Comparison of ENCODE assay signal across 20 mouse cellular contexts in the genomic region with DNA sequence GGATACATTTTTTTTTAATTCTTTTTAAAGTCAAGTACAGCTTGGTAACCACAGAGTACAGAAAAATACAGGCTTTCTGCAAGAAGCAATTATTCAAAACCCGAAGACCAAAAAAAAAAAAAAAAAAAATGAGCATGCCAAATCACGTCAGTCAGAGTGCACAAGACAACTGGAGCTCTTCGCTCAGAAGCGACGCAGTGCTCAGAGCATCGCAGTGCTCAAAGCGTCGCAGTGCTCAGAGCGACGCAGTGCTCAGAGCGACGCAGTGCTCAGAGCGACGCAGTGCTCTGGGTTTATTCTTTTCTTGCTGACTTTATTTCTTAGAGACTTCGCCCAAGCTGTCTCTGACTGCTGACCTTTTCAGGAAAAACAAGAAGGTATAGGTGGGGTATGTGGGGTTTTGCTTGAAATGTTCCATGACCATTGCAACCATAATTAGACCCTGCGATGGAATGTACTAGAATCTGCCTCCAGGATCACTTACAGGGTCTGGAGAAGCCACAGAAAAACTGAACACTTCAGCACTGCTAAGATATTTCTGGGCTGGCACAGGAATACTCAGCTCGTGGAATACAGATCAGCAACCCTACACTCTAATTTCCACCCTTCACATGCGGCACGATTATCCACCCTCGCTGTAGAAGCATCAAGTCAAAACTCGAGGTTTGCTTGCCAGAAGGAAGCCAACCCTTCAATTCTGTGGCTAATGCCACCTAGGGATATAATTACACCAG.
DNase-seq lines count a peak whose midpoint lies in the region; ATAC-seq and TF ChIP-seq lines count a peak whose summit lies in the region.
"Had no signal": no experiment of that assay in that cellular context is flagged by ENCODE, and none has a peak within 500 bp of the region (broad histone marks: within the 10 kb centered on the region; RNA-seq: fewer than 3 reads in every experiment).

No protein-coding gene starts in this region.

- no peaks in the 10 kb centered on the region for H3K9me3 ChIP-seq in forebrain, postnatal 0 days (ENCODE audit: low read length)
- H3K9me3 ChIP-seq in forebrain, embryonic 11.5 days (ENCODE audit: control insufficient read depth, low read length): no peaks in the 10 kb centered on the region
- H3K9me3 ChIP-seq in midbrain, embryonic 11.5 days (ENCODE audit: control insufficient read depth, low read length): no peaks in the 10 kb centered on the region
- no peaks in the 10 kb centered on the region for H3K9me3 ChIP-seq in midbrain, embryonic 13.5 days
- no peaks in the 10 kb centered on the region for H3K9me3 ChIP-seq in embryonic facial prominence, embryonic 14.5 days (ENCODE audit: control insufficient read depth, low read length)
- no peaks in the 10 kb centered on the region for H3K9me3 ChIP-seq in hindbrain, embryonic 11.5 days (ENCODE audit: control insufficient read depth, low read length)
- H3K9me3 ChIP-seq: hindbrain, embryonic 13.5 days; midbrain, embryonic 12.5 days; neural tube, embryonic 12.5 days had no signal

- H3K27ac ChIP-seq in forebrain, postnatal 0 days (ENCODE audit: low read depth, low read length): no peak overlapping the region
- no peak overlapping the region for H3K27ac ChIP-seq in forebrain, embryonic 11.5 days (ENCODE audit: low read depth, low read length)
- H3K27ac ChIP-seq in midbrain, embryonic 11.5 days (ENCODE audit: low read depth, low read length): no peak overlapping the region
- H3K27ac ChIP-seq in midbrain, embryonic 13.5 days: no peak overlapping the region
- peak overlapping the region; percentile 77 for H3K27ac ChIP-seq in embryonic facial prominence, embryonic 14.5 days (replicated peaks; ENCODE audit: low read depth, low read length)
- H3K27ac ChIP-seq in hindbrain, embryonic 11.5 days (ENCODE audit: low read depth, low read length): no peak overlapping the region
- H3K27ac ChIP-seq: hindbrain, embryonic 13.5 days; midbrain, embryonic 12.5 days; neural tube, embryonic 12.5 days had no signal

- H3K4me3 ChIP-seq in forebrain, postnatal 0 days (ENCODE audit: low read depth, low read length): no peak overlapping the region
- no peak overlapping the region for H3K4me3 ChIP-seq in forebrain, embryonic 11.5 days (ENCODE audit: low read depth, low read length)
- no peak overlapping the region for H3K4me3 ChIP-seq in midbrain, embryonic 11.5 days (ENCODE audit: low read depth, low read length)
- no peak overlapping the region for H3K4me3 ChIP-seq in midbrain, embryonic 13.5 days (replicated peaks)
- no peak overlapping the region for H3K4me3 ChIP-seq in embryonic facial prominence, embryonic 14.5 days (ENCODE audit: low read depth, low read length)
- no peak overlapping the region for H3K4me3 ChIP-seq in hindbrain, embryonic 11.5 days (ENCODE audit: low read depth, low read length)
- H3K4me3 ChIP-seq: hindbrain, embryonic 13.5 days; midbrain, embryonic 12.5 days; neural tube, embryonic 12.5 days had no signal

- no peaks in the 10 kb centered on the region for H3K36me3 ChIP-seq in forebrain, postnatal 0 days (ENCODE audit: insufficient read depth)
- H3K36me3 ChIP-seq in forebrain, embryonic 11.5 days (ENCODE audit: control insufficient read depth, insufficient read depth, low read length): no peaks in the 10 kb centered on the region
- no peaks in the 10 kb centered on the region for H3K36me3 ChIP-seq in midbrain, embryonic 11.5 days (ENCODE audit: control insufficient read depth, insufficient read depth, low read length)
- H3K36me3 ChIP-seq in midbrain, embryonic 13.5 days: no peaks in the 10 kb centered on the region
- H3K36me3 ChIP-seq in embryonic facial prominence, embryonic 14.5 days (ENCODE audit: control insufficient read depth, insufficient read depth, low read length): no peaks in the 10 kb centered on the region
- H3K36me3 ChIP-seq in hindbrain, embryonic 11.5 days (ENCODE audit: control insufficient read depth, insufficient read depth, low read length): no peaks in the 10 kb centered on the region
- H3K36me3 ChIP-seq: hindbrain, embryonic 13.5 days; midbrain, embryonic 12.5 days; neural tube, embryonic 12.5 days had no signal

- H3K9ac ChIP-seq in forebrain, postnatal 0 days: no peak overlapping the region
- H3K9ac ChIP-seq in forebrain, embryonic 11.5 days (ENCODE audit: low read length): no peak overlapping the region
- no peak overlapping the region for H3K9ac ChIP-seq in midbrain, embryonic 11.5 days (ENCODE audit: low read length)
- no peak overlapping the region for H3K9ac ChIP-seq in midbrain, embryonic 13.5 days (replicated peaks)
- no peak overlapping the region for H3K9ac ChIP-seq in embryonic facial prominence, embryonic 14.5 days (ENCODE audit: low read depth, low read length)
- H3K9ac ChIP-seq in hindbrain, embryonic 11.5 days (ENCODE audit: low read depth, low read length): no peak overlapping the region
- H3K9ac ChIP-seq: hindbrain, embryonic 13.5 days; midbrain, embryonic 12.5 days; neural tube, embryonic 12.5 days had no signal

- no peak for TF ChIP-seq CTCF in forebrain, postnatal 0 days (IDR thresholded peaks at IDR 0.05; ENCODE audit: low read depth)

- no peaks in the 10 kb centered on the region for H3K27me3 ChIP-seq in forebrain, postnatal 0 days (ENCODE audit: insufficient read depth, low read length)
- H3K27me3 ChIP-seq in forebrain, embryonic 11.5 days (ENCODE audit: control insufficient read depth, insufficient read depth, low read length): no peaks in the 10 kb centered on the region
- H3K27me3 ChIP-seq in midbrain, embryonic 11.5 days (ENCODE audit: control insufficient read depth, insufficient read depth, low read length): no peaks in the 10 kb centered on the region
- H3K27me3 ChIP-seq in midbrain, embryonic 13.5 days: no peaks in the 10 kb centered on the region; the same call in 1 of the 2 replicates
- H3K27me3 ChIP-seq in embryonic facial prominence, embryonic 14.5 days (replicated peaks; ENCODE audit: control insufficient read depth, insufficient read depth, low read length): no peaks in the 10 kb centered on the region
- H3K27me3 ChIP-seq in hindbrain, embryonic 11.5 days (ENCODE audit: control insufficient read depth, insufficient read depth, low read length): no peaks in the 10 kb centered on the region
- H3K27me3 ChIP-seq: midbrain, embryonic 12.5 days; neural tube, embryonic 12.5 days had no signal

- no peak overlapping the region for H3K4me2 ChIP-seq in forebrain, postnatal 0 days (ENCODE audit: low read depth)
- no peak overlapping the region for H3K4me2 ChIP-seq in forebrain, embryonic 11.5 days (ENCODE audit: low read depth, low read length, severe bottlenecking)
- no peak overlapping the region for H3K4me2 ChIP-seq in midbrain, embryonic 11.5 days
- H3K4me2 ChIP-seq in midbrain, embryonic 13.5 days (replicated peaks): no peak overlapping the region
- H3K4me2 ChIP-seq in embryonic facial prominence, embryonic 14.5 days (ENCODE audit: low read depth, low read length): no peak overlapping the region; the same call in 1 of the 2 replicates
- no peak overlapping the region for H3K4me2 ChIP-seq in hindbrain, embryonic 11.5 days (replicated peaks; ENCODE audit: low read depth, low read length)
- H3K4me2 ChIP-seq: heart, embryonic 11.5 days; hindbrain, embryonic 13.5 days; midbrain, embryonic 12.5 days; neural tube, embryonic 12.5 days had no signal

- DNase-seq in forebrain, postnatal 0 days: peak; percentile 53
- no peak for DNase-seq in forebrain, embryonic 11.5 days (ENCODE audit: low spot score)
- DNase-seq in midbrain, embryonic 11.5 days (ENCODE audit: low spot score, missing footprints): peak; percentile 57
- DNase-seq in embryonic facial prominence, embryonic 14.5 days (ENCODE audit: low spot score): peak; percentile 89
- peak; percentile 46 for DNase-seq in telencephalon, adult 2 months (ENCODE audit: low read depth, low spot score)
- no peak for DNase-seq in hindbrain, embryonic 11.5 days (ENCODE audit: low spot score)
- DNase-seq in urinary bladder, postnatal 14 days (ENCODE audit: low spot score): no peak
- DNase-seq: B cell, adult 2 months; cerebellum, adult 8-10 months; gastrocnemius, postnatal 36 days; heart, postnatal 14 days; kidney, adult 8-10 months; kidney, postnatal 25 days; liver had no signal

- ATAC-seq in forebrain, postnatal 0 days: peak; percentile 87
- no peak for ATAC-seq in forebrain, embryonic 11.5 days (replicated peaks; ENCODE audit: low FRiP score)
- ATAC-seq in midbrain, embryonic 11.5 days (ENCODE audit: low FRiP score): no peak
- ATAC-seq in midbrain, embryonic 13.5 days: no peak
- peak; percentile 85; the same call in 1 of the 2 replicates for ATAC-seq in embryonic facial prominence, embryonic 14.5 days (ENCODE audit: low read depth)
- ATAC-seq in hindbrain, embryonic 11.5 days (ENCODE audit: low FRiP score): no peak
- ATAC-seq: lung, postnatal 0 days had no signal

- 0 out of 2 replicates have a peak, but pooled peaks cover 3% of the 10 kb centered on the region for H3K4me1 ChIP-seq in forebrain, postnatal 0 days (ENCODE audit: insufficient read depth)
- H3K4me1 ChIP-seq in forebrain, embryonic 11.5 days (replicated peaks; ENCODE audit: control insufficient read depth, insufficient read depth, low read length): no peaks in the 10 kb centered on the region
- H3K4me1 ChIP-seq in midbrain, embryonic 11.5 days (ENCODE audit: control insufficient read depth, insufficient read depth, low read length): no peaks in the 10 kb centered on the region
- no peaks in the 10 kb centered on the region for H3K4me1 ChIP-seq in midbrain, embryonic 13.5 days (replicated peaks)
- peaks cover 4% of the 10 kb centered on the region; the same call in 1 of the 2 replicates for H3K4me1 ChIP-seq in embryonic facial prominence, embryonic 14.5 days (ENCODE audit: control insufficient read depth, insufficient read depth, low read length)
- no peaks in the 10 kb centered on the region for H3K4me1 ChIP-seq in hindbrain, embryonic 11.5 days (replicated peaks; ENCODE audit: control insufficient read depth, insufficient read depth, low read length)
- H3K4me1 ChIP-seq: hindbrain, embryonic 13.5 days; midbrain, embryonic 12.5 days; neural tube, embryonic 12.5 days had no signal

- WGBS in forebrain, postnatal 0 days: 71% methylated on average over 21 of the region's 21 CpGs
- 90% methylated on average over 21 of the region's 21 CpGs for WGBS in forebrain, embryonic 11.5 days
- WGBS in midbrain, embryonic 11.5 days: 91% methylated on average over 21 of the region's 21 CpGs
- 91% methylated on average over 21 of the region's 21 CpGs for WGBS in midbrain, embryonic 13.5 days
- WGBS in embryonic facial prominence, embryonic 14.5 days: 47% methylated on average over 21 of the region's 21 CpGs
- WGBS in hindbrain, embryonic 11.5 days: 94% methylated on average over 21 of the region's 21 CpGs

Comparison
In these comparisons a context has a peak if more than half of its experiments do, and no peak if none do; other contexts are left out.
1. ATAC-seq: peak in forebrain, postnatal 0 days (single experiment) and embryonic facial prominence, embryonic 14.5 days (single experiment); none in forebrain, embryonic 11.5 days (single experiment), midbrain, embryonic 11.5 days (single experiment), midbrain, embryonic 13.5 days (single experiment) and hindbrain, embryonic 11.5 days (single experiment).
2. DNase-seq: peak in forebrain, postnatal 0 days (single experiment), midbrain, embryonic 11.5 days (single experiment), embryonic facial prominence, embryonic 14.5 days (single experiment) and telencephalon, adult 2 months (single experiment); none in forebrain, embryonic 11.5 days (single experiment), hindbrain, embryonic 11.5 days (single experiment) and urinary bladder, postnatal 14 days (single experiment).